Comparison of ENCODE assay signal across 22 mouse cellular contexts in genomic region chr16:17291016-17291415, GRCm38 (mm10). TPM values are rescaled to one million over a fixed set of nuclear protein-coding genes. Genes with fewer than 3 reads are reported as not detected.
"Had no signal": no experiment of that assay in that cellular context is flagged by ENCODE, and none has a peak within 500 bp of the region (broad histone marks: within the 10 kb centered on the region; RNA-seq: fewer than 3 reads in every experiment).

No protein-coding gene starts in this region.

- H3K9me3 ChIP-seq: lung, embryonic 15.5 days; megakaryocyte, embryonic 14.5 days; midbrain, embryonic 10.5 days; midbrain, embryonic 12.5 days; neural tube, embryonic 13.5 days; neural tube, embryonic 15.5 days; stomach, embryonic 15.5 days had no signal

- H3K27me3 ChIP-seq: lung, embryonic 15.5 days; megakaryocyte, embryonic 14.5 days; midbrain, embryonic 12.5 days; neural tube, embryonic 13.5 days; neural tube, embryonic 15.5 days; stomach, embryonic 15.5 days had no signal

- H3K27ac ChIP-seq: lung, embryonic 15.5 days; macrophage; midbrain, embryonic 10.5 days; midbrain, embryonic 12.5 days; neural tube, embryonic 13.5 days; neural tube, embryonic 15.5 days; stomach, embryonic 15.5 days; stomach, postnatal 0 days had no signal

- H3K4me1 ChIP-seq: lung, embryonic 15.5 days; megakaryocyte, embryonic 14.5 days; midbrain, embryonic 10.5 days; midbrain, embryonic 12.5 days; neural tube, embryonic 13.5 days; neural tube, embryonic 15.5 days; stomach, embryonic 15.5 days had no signal

- DNase-seq: liver, postnatal 0 days; lung, adult 2 months; lung, postnatal 14 days; lung, postnatal 36 days; midbrain, embryonic 14.5 days; retina, postnatal 1 day; right cerebral cortex, postnatal 14 days; thymus, adult 2 months; thymus, postnatal 25 days; thymus, postnatal 4 days had no signal

- H3K4me3 ChIP-seq: lung, embryonic 15.5 days; megakaryocyte, embryonic 14.5 days; midbrain, embryonic 10.5 days; midbrain, embryonic 12.5 days; myocyte; neural tube, embryonic 13.5 days; neural tube, embryonic 15.5 days; stomach, embryonic 15.5 days had no signal

RNA-seq across cellular contexts. Expression of gene Serpind1, which starts 40.2 kb away (rescaled TPM):
- total RNA-seq: megakaryocyte progenitor cell, adult 5-6 weeks had no signal
- polyA plus RNA-seq: macrophage; testis, adult 2 months had no signal
